Mouse (Mus musculus) megakaryocyte, embryonic 14.5 days (primary cell): ENCODE measurements around the gene Shb. TPM values are rescaled to one million over a fixed set of nuclear protein-coding genes. Genes with fewer than 3 reads are reported as not detected.
"Not testable (repeated sequence)": the region's sequence is repeated elsewhere in the genome, so short reads cannot be mapped to it uniquely, and the experiment has no call there.

ENCODE experiments used
- H3K27me3 ChIP-seq: replicated peaks from 2 replicates; pipeline ENCODE3; 2012; ENCODE audit warnings: inconsistent platforms
- H3K36me3 ChIP-seq: replicated peaks from 2 replicates; pipeline ENCODE3; 2012; ENCODE audit warnings: low read length, inconsistent platforms, mixed read lengths
- H3K4me1 ChIP-seq: 2 replicates; pipeline ENCODE4 v1.6.1; 2012; ENCODE audit warnings: inconsistent platforms
- H3K4me3 ChIP-seq: replicated peaks from 2 replicates; pipeline ENCODE3; 2012; ENCODE audit warnings: moderate library complexity, mild to moderate bottlenecking, inconsistent platforms
- H3K9me3 ChIP-seq: 2 replicates; pipeline ENCODE4 v1.6.1; 2012; ENCODE audit warnings: inconsistent platforms
- FLI1 ChIP-seq: IDR thresholded peaks from 2 replicates; pipeline ENCODE4 v1.6.1; 2012; ENCODE audit warnings: low read length, inconsistent platforms, mixed read lengths
- GATA1 ChIP-seq: IDR thresholded peaks from 3 replicates; pipeline ENCODE4 v1.6.1; 2012; ENCODE audit warnings: mixed read lengths, low read length, inconsistent platforms, borderline replicate concordance
- polyA plus RNA-seq: library from polyadenylated mRNA; stranded (reverse); fragments of >175 nt; gene quantifications from 2 replicates; pipeline ENCODE4 v1.2.3, GENCODE M21; 2012; ENCODE audit warnings: low replicate concordance; ENCODE audit not compliant: insufficient read depth

The Shb gene
- polyA plus RNA-seq, 1 experiment = 20.2 TPM

DNA sequence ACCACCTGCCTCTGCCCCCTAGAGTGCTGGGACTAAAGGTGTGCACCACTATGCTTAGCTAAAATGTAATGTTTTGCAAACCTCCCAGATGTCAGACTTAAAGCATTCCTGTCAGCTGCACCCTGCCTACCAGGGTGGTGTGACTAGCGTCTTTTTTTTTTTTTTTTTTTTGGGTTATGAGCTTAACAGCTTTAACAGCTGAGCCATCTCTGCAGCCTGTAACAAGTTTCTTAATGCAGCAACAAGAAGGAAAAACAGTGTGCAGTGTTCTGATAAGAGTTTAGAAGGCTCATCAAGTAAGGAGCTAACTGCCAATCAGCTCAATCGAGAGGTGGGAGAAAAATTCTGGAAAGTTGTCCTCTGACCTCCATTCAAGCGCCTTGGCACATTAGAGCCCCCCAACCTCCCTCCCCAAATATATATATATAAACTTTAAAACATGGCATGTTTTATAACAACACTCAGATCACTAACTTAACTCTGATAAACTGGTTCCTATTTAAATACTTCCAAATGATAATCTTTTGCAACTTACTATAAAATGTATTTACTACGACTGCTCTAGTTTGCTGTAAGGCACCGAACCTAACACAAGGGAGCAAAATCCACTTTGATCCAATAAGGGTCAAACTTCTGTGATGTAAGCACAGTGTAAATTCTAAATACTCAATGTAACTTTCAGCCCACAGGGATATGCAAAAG lies 125.1 kb downstream of the Shb start:
- Histone ChIP-seq H3K4me1 (peaks cover 58% of the 10 kb centered on the region), H3K4me3 (peak overlapping the region; percentile 95), H3K9me3 (no peaks in the 10 kb centered on the region), H3K36me3 (peaks cover 32% of the 10 kb centered on the region), H3K27me3 (peaks cover 9% of the 10 kb centered on the region)
- TF ChIP-seq FLI1 (no peak), GATA1 (no peak)

DNA sequence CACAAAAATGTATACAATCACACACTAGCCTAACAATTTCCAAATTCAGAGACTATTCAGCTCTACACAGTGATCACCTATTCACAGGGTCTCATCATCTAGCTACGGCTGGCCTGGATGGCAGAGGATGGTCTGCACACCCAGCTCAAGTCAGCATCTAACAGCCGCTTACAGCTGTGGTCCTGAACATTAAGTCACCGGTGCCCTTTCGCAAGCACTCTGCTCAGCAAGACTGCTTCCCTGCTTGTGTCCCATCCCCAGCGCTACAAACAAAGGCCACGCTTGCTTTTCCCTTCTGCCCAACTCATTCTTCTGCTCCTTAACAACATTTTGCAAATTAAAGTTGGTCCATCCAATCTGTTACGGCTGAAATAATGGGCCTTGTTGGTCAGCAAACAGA lies 125.9 kb downstream of the Shb start:
- H3K4me1 ChIP-seq = peaks cover 63% of the 10 kb centered on the region
- peak overlapping the region; percentile 71 for H3K4me3 ChIP-seq
- H3K27me3 ChIP-seq = peaks cover 4% of the 10 kb centered on the region
- no peaks in the 10 kb centered on the region for H3K9me3 ChIP-seq
- H3K36me3 ChIP-seq = peaks cover 39% of the 10 kb centered on the region
- TF ChIP-seq FLI1 (no peak), GATA1 (no peak)

DNA sequence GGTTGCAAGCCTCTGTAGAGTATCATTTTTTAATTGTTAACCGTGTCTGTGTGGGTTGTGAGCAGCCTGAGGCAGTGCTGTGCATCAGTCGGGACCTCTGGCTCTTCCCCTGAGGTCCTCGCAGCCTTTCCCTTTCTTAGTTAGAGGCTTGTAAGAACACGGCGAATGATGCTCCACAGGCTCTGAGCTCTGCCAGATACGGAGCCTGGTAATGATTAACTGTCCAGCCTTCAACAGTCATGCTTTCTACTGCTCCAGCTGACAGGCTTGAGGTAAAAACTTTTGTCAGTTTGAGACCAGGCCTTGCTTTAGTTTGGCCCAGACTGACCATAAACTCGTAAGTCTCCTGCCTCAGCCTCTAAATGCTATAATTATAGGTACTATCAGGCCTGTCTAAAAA lies 127.0 kb downstream of the Shb start:
- H3K27me3 ChIP-seq = no peaks in the 10 kb centered on the region
- H3K9me3 ChIP-seq = no peaks in the 10 kb centered on the region
- H3K4me1 ChIP-seq = peaks cover 63% of the 10 kb centered on the region
- peaks cover 48% of the 10 kb centered on the region for H3K36me3 ChIP-seq
- TF ChIP-seq FLI1 (no peak), GATA1 (no peak)
- H3K4me3 ChIP-seq = no peak overlapping the region

DNA sequence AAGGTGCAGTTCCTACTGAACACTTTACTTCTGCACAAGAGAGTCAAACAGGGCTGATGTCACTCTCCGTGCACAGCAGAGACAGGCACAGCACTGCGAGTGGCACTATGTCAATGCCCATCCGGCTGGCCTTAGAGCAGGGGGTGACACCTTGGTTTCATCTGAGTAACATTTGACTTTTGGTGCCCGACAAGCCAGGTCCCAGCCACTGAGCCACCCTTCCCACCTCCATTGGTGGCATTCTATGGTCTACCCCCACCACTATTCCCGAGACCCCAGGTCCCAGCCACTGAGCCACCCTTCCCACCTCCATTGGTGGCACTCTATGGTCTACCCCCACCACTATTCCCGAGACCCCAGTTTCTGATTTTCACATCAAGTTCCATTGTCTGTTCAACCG lies 128.2 kb downstream of the Shb start:
- TF ChIP-seq GATA1 (no peak), FLI1 (no peak)
- Histone ChIP-seq H3K4me3 (peak overlapping the region; percentile 6), H3K9me3 (no peaks in the 10 kb centered on the region), H3K36me3 (peaks cover 60% of the 10 kb centered on the region), H3K4me1 (peaks cover 64% of the 10 kb centered on the region), H3K27me3 (no peaks in the 10 kb centered on the region)

DNA sequence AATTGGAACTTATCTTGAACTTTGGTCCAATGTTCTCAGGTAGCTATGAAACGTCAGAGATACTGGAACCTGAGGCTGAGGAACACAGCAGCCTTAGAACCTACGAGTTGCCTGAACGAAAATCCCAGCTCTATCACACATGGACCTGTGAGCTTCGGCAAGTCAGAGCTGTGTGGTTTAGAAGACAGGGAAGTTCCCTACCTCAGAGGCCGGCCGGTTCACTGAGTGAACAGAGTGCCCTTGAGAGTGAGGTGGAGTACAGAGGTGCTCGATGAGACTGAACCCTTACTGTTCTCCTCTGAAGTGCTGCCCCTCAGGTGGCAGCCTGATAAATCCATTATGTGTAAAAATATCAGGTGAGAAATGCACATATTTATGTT lies 128.8 kb downstream of the Shb start:
- Histone ChIP-seq H3K4me1 (peaks cover 66% of the 10 kb centered on the region), H3K9me3 (no peaks in the 10 kb centered on the region), H3K27me3 (no peaks in the 10 kb centered on the region), H3K4me3 (no peak overlapping the region), H3K36me3 (peaks cover 66% of the 10 kb centered on the region)
- TF ChIP-seq GATA1 = no peak
- no peak for TF ChIP-seq FLI1

DNA sequence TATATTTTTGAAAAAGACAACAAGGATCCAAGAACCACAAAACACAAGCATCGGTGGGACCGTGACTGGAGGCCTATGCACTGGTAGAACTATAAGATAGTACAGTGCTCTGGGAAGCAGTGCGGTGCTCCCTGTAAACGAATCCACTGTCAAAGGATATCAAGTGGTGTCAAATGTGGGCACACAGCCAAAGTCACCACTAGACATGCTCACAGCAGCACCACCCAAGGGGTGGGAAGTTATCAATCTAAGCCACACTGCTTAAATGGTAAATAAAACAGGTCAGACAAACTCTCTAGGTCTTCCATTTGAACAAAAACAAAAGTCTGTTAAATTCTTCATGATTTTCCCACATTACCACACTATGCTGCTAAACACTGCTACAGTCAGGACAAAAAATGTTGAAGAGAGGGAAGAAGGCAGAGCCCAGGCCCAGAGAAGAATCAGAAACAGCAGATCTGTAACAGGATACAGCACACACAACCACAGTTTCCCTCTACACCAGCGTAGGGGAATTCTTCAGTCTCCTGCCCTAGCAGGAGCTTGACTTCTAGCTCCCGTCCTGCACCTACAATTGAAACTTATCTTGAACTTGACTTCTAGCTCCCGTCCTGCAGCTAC lies 129.3 kb downstream of the Shb start:
- no peak for TF ChIP-seq FLI1
- TF ChIP-seq GATA1 = no peak
- H3K36me3 ChIP-seq = peaks cover 71% of the 10 kb centered on the region
- H3K4me3 ChIP-seq = no peak overlapping the region
- H3K4me1 ChIP-seq = peaks cover 69% of the 10 kb centered on the region
- no peaks in the 10 kb centered on the region for H3K9me3 ChIP-seq
- H3K27me3 ChIP-seq = no peaks in the 10 kb centered on the region

DNA sequence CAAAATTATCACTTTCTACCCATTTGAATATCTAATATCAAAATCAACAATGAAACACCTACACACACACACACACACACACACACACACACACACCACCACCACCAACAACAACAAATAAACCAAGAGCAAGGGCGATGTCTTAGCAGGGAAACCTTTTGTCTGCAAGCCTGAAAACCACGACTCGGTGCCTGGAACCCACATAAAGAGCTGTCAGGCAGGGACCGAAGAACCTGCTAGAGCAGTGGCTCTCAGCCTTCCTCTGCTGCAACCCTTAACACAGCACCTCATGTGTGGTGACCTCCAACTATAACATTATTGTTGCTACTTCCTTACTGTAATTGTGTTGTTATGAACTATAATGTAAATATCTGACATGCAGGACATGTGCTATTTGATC lies 130.0 kb downstream of the Shb start:
- Histone ChIP-seq H3K4me3 (no peak overlapping the region), H3K27me3 (no peaks in the 10 kb centered on the region), H3K4me1 (peaks cover 69% of the 10 kb centered on the region), H3K9me3 (no peaks in the 10 kb centered on the region), H3K36me3 (peaks cover 78% of the 10 kb centered on the region)
- TF ChIP-seq FLI1 (no peak), GATA1 (no peak)

DNA sequence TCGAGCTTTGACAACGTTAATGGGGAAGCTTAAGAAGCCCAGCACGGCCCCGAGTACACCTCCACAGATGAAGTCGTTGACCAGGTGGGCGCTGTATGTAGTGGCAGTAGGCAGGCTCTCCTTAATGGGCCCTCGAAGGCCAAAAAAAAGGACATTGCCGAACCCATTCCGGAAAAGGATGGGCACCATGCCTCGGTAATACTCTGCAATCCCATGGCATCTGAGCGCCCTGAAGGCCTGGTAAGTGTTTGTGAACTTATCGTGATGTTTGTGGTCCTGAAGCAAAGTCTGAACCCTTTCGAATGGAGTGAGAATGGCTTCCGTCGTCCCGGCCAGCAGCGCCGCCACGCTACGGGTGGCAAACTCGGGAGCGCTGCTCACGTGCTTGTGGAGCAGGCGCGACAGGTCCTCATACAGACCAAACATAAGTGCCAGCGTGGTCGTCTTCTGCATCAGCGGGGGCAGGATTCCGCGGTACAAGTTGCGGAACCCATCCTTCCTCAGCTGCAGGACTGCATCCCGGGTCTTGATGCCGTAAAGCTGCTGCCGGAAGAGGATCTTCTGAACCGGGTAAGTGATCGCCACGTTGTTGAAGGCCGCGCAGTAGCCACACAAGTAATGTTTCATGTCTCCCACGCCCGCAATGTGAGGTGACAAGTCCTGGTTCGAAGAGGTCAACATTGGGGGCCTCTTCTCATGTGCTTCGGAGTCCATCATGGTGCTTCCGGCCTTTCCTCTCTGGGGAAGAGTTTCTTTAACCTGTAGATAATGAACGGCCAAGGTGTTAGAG lies 132.7 kb downstream of the Shb start:
- peaks cover 63% of the 10 kb centered on the region for H3K4me1 ChIP-seq
- peaks cover 81% of the 10 kb centered on the region for H3K36me3 ChIP-seq
- H3K4me3 ChIP-seq = no peak overlapping the region

DNA sequence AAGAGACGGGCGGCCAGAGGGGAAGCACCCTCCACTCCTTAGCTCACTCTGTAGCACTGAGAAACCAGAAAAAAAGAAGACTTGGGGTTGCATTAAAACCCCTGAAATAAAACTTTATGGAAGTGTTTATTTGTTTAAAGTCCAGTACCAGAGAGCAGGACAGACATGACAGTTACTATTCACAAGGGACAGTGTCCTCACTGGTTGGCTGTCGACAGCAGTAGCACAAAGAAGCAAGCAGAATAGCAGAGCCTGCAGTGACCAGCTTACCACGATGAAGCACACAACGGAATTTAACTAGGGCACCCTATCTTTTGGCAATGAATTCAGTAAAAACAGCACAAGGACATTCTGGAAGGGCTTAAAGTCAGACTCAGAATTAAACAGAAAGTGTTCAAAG lies 134.0 kb downstream of the Shb start:
- peaks cover 57% of the 10 kb centered on the region for H3K4me1 ChIP-seq
- H3K4me3 ChIP-seq, H3K9me3 ChIP-seq, H3K27me3 ChIP-seq: not testable (repeated sequence)
- peaks cover 73% of the 10 kb centered on the region for H3K36me3 ChIP-seq

More for the DNA sequence above, 132.7 kb downstream of the Shb start:
- Histone ChIP-seq H3K9me3 (no peaks in the 10 kb centered on the region), H3K27me3 (no peaks in the 10 kb centered on the region)
- TF ChIP-seq FLI1 = no peak
- TF ChIP-seq GATA1 = no peak

DNA sequence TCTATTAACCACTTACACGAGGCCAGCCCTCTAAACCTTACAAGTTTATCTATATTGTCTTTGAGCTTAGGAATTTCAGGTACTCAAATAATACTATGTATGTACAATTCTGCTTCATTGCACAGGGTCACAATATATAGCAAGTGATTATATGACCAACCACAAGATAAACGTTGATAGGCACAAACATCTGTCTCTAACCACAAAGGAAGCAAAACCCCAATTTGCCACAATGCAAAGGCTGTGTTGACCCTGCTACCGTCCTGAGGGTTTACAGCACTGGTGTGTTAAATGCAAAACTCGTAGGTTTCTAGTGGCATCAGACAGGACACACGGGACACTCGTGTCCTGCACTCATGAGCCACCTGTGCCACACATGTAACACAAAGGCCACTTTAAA lies 136.1 kb downstream of the Shb start:
- H3K27me3 ChIP-seq, H3K4me3 ChIP-seq, H3K9me3 ChIP-seq: not testable (repeated sequence)
- Histone ChIP-seq H3K4me1 (peaks cover 53% of the 10 kb centered on the region), H3K36me3 (peaks cover 52% of the 10 kb centered on the region)
